In the genomic region with DNA sequence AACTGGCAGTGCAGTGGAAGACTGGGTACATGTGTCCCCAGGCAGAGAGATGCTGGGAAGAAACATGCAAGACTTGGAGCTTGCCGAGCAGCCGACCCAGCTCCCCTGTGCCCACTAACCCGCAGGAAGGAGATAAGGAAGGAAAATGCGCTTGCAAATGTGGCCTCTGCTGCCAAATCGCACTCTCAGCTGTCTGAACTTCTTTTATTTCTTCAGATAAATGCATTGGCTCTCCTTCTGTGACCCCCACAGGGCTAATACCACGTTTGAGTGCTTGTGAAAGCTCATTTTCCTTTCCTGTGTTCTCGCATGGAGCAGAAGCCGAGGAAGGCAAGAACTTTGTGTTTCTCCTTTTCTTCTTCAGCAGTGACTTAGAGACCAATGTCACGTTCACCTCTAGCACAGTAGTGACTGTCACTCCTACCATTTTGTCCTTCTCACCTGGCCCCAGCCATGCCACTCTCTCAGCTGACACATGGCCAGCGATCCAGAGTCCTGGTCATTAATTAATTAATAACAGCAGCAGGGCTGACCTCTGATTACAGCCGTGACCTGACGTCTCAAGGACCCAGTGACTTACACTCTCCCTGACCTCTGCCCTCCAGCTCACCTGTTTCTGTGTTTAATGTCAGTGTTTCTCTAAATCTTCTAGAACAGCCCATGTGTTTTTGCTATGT, we compare ENCODE assay signal across 29 mouse cellular contexts. TPM values are rescaled to one million over a fixed set of nuclear protein-coding genes. Genes with fewer than 3 reads are reported as not detected.
DNase-seq lines count a peak whose midpoint lies in the region; ATAC-seq and TF ChIP-seq lines count a peak whose summit lies in the region.
"Had no signal": no experiment of that assay in that cellular context is flagged by ENCODE, and none has a peak within 500 bp of the region (broad histone marks: within the 10 kb centered on the region; RNA-seq: fewer than 3 reads in every experiment).

No protein-coding gene starts in this region.

- H3K9me3 ChIP-seq in neural tube, embryonic 15.5 days (replicated peaks) = no peaks in the 10 kb centered on the region
- H3K9me3 ChIP-seq: embryonic facial prominence, embryonic 15.5 days; heart, embryonic 10.5 days; lung, embryonic 15.5 days; neural tube, embryonic 13.5 days had no signal

- H3K36me3 ChIP-seq in kidney, adult 2 months (ENCODE audit: control insufficient read depth, insufficient read depth, low read length) = no peaks in the 10 kb centered on the region
- no peaks in the 10 kb centered on the region for H3K36me3 ChIP-seq in neural tube, embryonic 15.5 days
- H3K36me3 ChIP-seq: embryonic facial prominence, embryonic 15.5 days; heart, embryonic 10.5 days; lung, embryonic 15.5 days; neural tube, embryonic 13.5 days had no signal

- 44% methylated on average over 12 of the region's 12 CpGs for WGBS in kidney, adult 2 months
- 50% methylated on average over 12 of the region's 12 CpGs for WGBS in neural tube, embryonic 15.5 days

- peaks cover 14% of the 10 kb centered on the region for H3K4me1 ChIP-seq in kidney, adult 2 months (ENCODE audit: control insufficient read depth, insufficient read depth, low read length)
- H3K4me1 ChIP-seq in neural tube, embryonic 15.5 days = peaks cover 28% of the 10 kb centered on the region
- H3K4me1 ChIP-seq: embryonic facial prominence, embryonic 15.5 days had no signal

- no peak overlapping the region for H3K4me3 ChIP-seq in kidney, adult 2 months (ENCODE audit: insufficient read depth, low read depth, low read length)
- H3K4me3 ChIP-seq in neural tube, embryonic 15.5 days (replicated peaks) = no peak overlapping the region
- H3K4me3 ChIP-seq: embryonic facial prominence, embryonic 15.5 days; heart, embryonic 10.5 days; lung, embryonic 15.5 days; neural tube, embryonic 13.5 days had no signal

- peak overlapping the region; percentile 17; the same call in 1 of the 2 replicates for H3K4me2 ChIP-seq in neural tube, embryonic 15.5 days
- H3K4me2 ChIP-seq: embryonic facial prominence, embryonic 15.5 days; lung, embryonic 15.5 days; midbrain, embryonic 11.5 days; neural tube, embryonic 13.5 days had no signal

- DNase-seq in heart, adult 11 months = peak; percentile 71
- DNase-seq in heart, adult 18-20 months = no peak
- peak; percentile 57 for DNase-seq in kidney, adult 2 months
- DNase-seq in kidney, adult 18-20 months = no peak
- DNase-seq in neural tube, embryonic 10.5 days (ENCODE audit: extremely low spot score, low spot score) = no peak
- no peak for DNase-seq in left cerebral cortex, adult 18-20 months (ENCODE audit: low spot score in 2 of 2)
- DNase-seq: adrenal gland, postnatal 36 days; cerebellum, adult 18-20 months; cerebellum, postnatal 25 days; gastrocnemius, postnatal 36 days; heart, postnatal 14 days; lung, postnatal 4 days; right cerebral cortex, postnatal 14 days; thymus, adult 2 months had no signal

- no peak overlapping the region for H3K9ac ChIP-seq in neural tube, embryonic 15.5 days (replicated peaks)
- H3K9ac ChIP-seq: embryonic facial prominence, embryonic 15.5 days; lung, embryonic 15.5 days; neural tube, embryonic 13.5 days had no signal

- TF ChIP-seq CTCF in kidney, adult 2 months (conservative IDR thresholded peaks at IDR 0.05; ENCODE audit: insufficient read depth, insufficient read length, low read depth, low read length) = no peak

- H3K27me3 ChIP-seq in kidney, adult 2 months (replicated peaks; ENCODE audit: control insufficient read depth, insufficient read depth, low read length) = no peaks in the 10 kb centered on the region
- 0 out of 2 replicates have a peak, but pooled peaks cover 2% of the 10 kb centered on the region for H3K27me3 ChIP-seq in neural tube, embryonic 15.5 days (replicated peaks)
- H3K27me3 ChIP-seq: embryonic facial prominence, embryonic 15.5 days; lung, embryonic 15.5 days; neural tube, embryonic 13.5 days had no signal

- ATAC-seq in neural tube, embryonic 15.5 days (ENCODE audit: low FRiP score) = peak; percentile 74
- peak; percentile 36; the same call in 1 of the 2 replicates for ATAC-seq in megakaryocyte-erythroid progenitor cell, adult 5-6 weeks (replicated peaks; ENCODE audit: low FRiP score, low TSS enrichment, poor library complexity, severe bottlenecking)
- ATAC-seq: CD4-positive, CD25-positive, alpha-beta regulatory T cell, adult 4 months; forebrain, embryonic 16.5 days had no signal

- peak overlapping the region; percentile 80 for H3K27ac ChIP-seq in kidney, adult 2 months (ENCODE audit: insufficient read depth, low read depth, low read length)
- H3K27ac ChIP-seq in neural tube, embryonic 15.5 days (replicated peaks) = peak overlapping the region; percentile 60
- H3K27ac ChIP-seq: embryonic facial prominence, embryonic 15.5 days; heart, embryonic 10.5 days; lung, embryonic 15.5 days; neural tube, embryonic 13.5 days had no signal

- no peak for TF ChIP-seq POLR2A in kidney, adult 2 months (IDR thresholded peaks at IDR 0.05; ENCODE audit: low read depth, low read length)

RNA-seq across cellular contexts. Expression of a gene that starts 48.4 kb away (rescaled TPM):
- not detected for total RNA-seq in heart, adult 18-20 months (2021)
- 0.22 and 0.49 TPM in 2 replicates for polyA plus RNA-seq in kidney, adult 2 months (2012; rRNA removed)
- polyA plus RNA-seq in neural tube, embryonic 15.5 days (2015; fragmentation: Nextera tagmentation; extraction: Ambion mirVana) = not detected in 2 replicates
- not detected in 2 replicates for total RNA-seq in megakaryocyte-erythroid progenitor cell, adult 5-6 weeks (2014; fragmentation: Nextera tagmentation)
- total RNA-seq in megakaryocyte-erythroid progenitor cell, adult 5-6 weeks (2017) = not detected in 2 replicates
- not detected for total RNA-seq in left cerebral cortex, adult 18-20 months (2021)
- total RNA-seq: adrenal gland, postnatal 36 days; ES-E14; gastrocnemius, postnatal 36 days; heart, postnatal 14 days; layer of hippocampus, postnatal 14 days; left cerebral cortex, postnatal 14 days had no signal
- polyA plus RNA-seq: CD4-positive, CD25-positive, alpha-beta regulatory T cell, adult 4 months; embryonic facial prominence, embryonic 15.5 days; forebrain, embryonic 16.5 days; heart, embryonic 10.5 days; large intestine, adult 2 months; limb, embryonic 14.5 days; lung, embryonic 15.5 days; midbrain, embryonic 11.5 days; neural tube, embryonic 13.5 days; stomach, embryonic 14.5 days had no signal

Comparison
In these comparisons a context has a peak if more than half of its experiments do, and no peak if none do; other contexts are left out.
1. DNase-seq: peak in heart, adult 11 months (single experiment) and kidney, adult 2 months (single experiment); none in heart, adult 18-20 months (0 of 2), kidney, adult 18-20 months (single experiment), neural tube, embryonic 10.5 days (single experiment) and left cerebral cortex, adult 18-20 months (0 of 2).